In genomic region chr2:35697768-35698167, GRCm38 (mm10) we compare ENCODE assay signal across 16 mouse cellular contexts.
DNase-seq lines count a peak whose midpoint lies in the region; ATAC-seq lines count a peak whose summit lies in the region.
"Had no signal": no experiment of that assay in that cellular context is flagged by ENCODE, and none has a peak within 500 bp of the region (broad histone marks: within the 10 kb centered on the region; RNA-seq: fewer than 3 reads in every experiment).

No protein-coding gene starts in this region.

- H3K27me3 ChIP-seq in heart, embryonic 13.5 days (replicated peaks) = no peaks in the 10 kb centered on the region
- H3K27me3 ChIP-seq in limb, embryonic 13.5 days = no peaks in the 10 kb centered on the region
- H3K27me3 ChIP-seq: liver, embryonic 12.5 days; neural tube, embryonic 13.5 days had no signal

- H3K9me3 ChIP-seq in heart, embryonic 13.5 days = no peaks in the 10 kb centered on the region
- no peaks in the 10 kb centered on the region for H3K9me3 ChIP-seq in limb, embryonic 13.5 days
- H3K9me3 ChIP-seq: G1E; liver, embryonic 12.5 days; midbrain, embryonic 10.5 days; neural tube, embryonic 13.5 days had no signal

- WGBS in heart, embryonic 13.5 days = 81% methylated on average over 3 of the region's 3 CpGs
- 79% methylated on average over 3 of the region's 3 CpGs for WGBS in limb, embryonic 13.5 days

- H3K9ac ChIP-seq in heart, embryonic 13.5 days = peak overlapping the region; percentile 78; the same call in 1 of the 2 replicates
- H3K9ac ChIP-seq in limb, embryonic 13.5 days = peak overlapping the region; percentile 35
- H3K9ac ChIP-seq: liver, embryonic 12.5 days; neural tube, embryonic 13.5 days had no signal

- peaks cover 100% of the 10 kb centered on the region for H3K4me1 ChIP-seq in heart, embryonic 13.5 days
- peaks cover 99% of the 10 kb centered on the region for H3K4me1 ChIP-seq in limb, embryonic 13.5 days

- H3K4me2 ChIP-seq in heart, embryonic 13.5 days = no peak overlapping the region
- H3K4me2 ChIP-seq in limb, embryonic 13.5 days (replicated peaks) = no peak overlapping the region
- H3K4me2 ChIP-seq: neural tube, embryonic 13.5 days had no signal

- DNase-seq in cerebellum, adult 11-12 months = peak; percentile 44
- no peak for DNase-seq in cerebellum, postnatal 36 days
- no peak for DNase-seq in heart, postnatal 25 days (ENCODE audit: low spot score)
- peak; percentile 61 for DNase-seq in adipocyte (ENCODE audit: low spot score)
- DNase-seq in embryo, embryonic 11 days = no peak
- DNase-seq in thymus, postnatal 0 days (ENCODE audit: low spot score) = no peak
- DNase-seq: cerebellum, postnatal 14 days; layer of hippocampus, adult 9-11 months; thymus, postnatal 25 days had no signal

- H3K36me3 ChIP-seq in heart, embryonic 13.5 days = peaks cover 4% of the 10 kb centered on the region
- no peaks in the 10 kb centered on the region for H3K36me3 ChIP-seq in limb, embryonic 13.5 days
- H3K36me3 ChIP-seq: G1E; liver, embryonic 12.5 days; neural tube, embryonic 13.5 days had no signal

- ATAC-seq in heart, embryonic 13.5 days (ENCODE audit: extremely low read depth, insufficient number of reproducible peaks, low FRiP score, low TSS enrichment) = no peak
- no peak for ATAC-seq in limb, embryonic 13.5 days (ENCODE audit: low FRiP score, low read depth)
- ATAC-seq: CD4-positive, CD25-positive, alpha-beta regulatory T cell, adult 4 months had no signal

- H3K27ac ChIP-seq in heart, embryonic 13.5 days (replicated peaks) = peak overlapping the region; percentile 93
- H3K27ac ChIP-seq in limb, embryonic 13.5 days = peak overlapping the region; percentile 94; the same call in 1 of the 2 replicates

- no peak overlapping the region for H3K4me3 ChIP-seq in heart, embryonic 13.5 days
- H3K4me3 ChIP-seq in limb, embryonic 13.5 days = no peak overlapping the region
- H3K4me3 ChIP-seq: liver, embryonic 12.5 days; midbrain, embryonic 10.5 days; neural tube, embryonic 13.5 days had no signal

- intact Hi-C loops in heart, postnatal 25 days (cut with DNase I) = loop anchor here (5.0 kb wide), 1 partner anchor 40 kb away; no protein-coding TSS in a partner anchor

Comparison
In these comparisons a context has a peak if more than half of its experiments do, and no peak if none do; other contexts are left out.
1. DNase-seq: peak in cerebellum, adult 11-12 months (single experiment) and adipocyte (single experiment); none in cerebellum, postnatal 36 days (0 of 2), heart, postnatal 25 days (single experiment), embryo, embryonic 11 days (single experiment) and thymus, postnatal 0 days (single experiment).